Mouse (Mus musculus): ENCODE results near the gene Hist1h2ag.

Hist1h2ag gene

GRCm38 (mm10) chr13:22009642-22010041 lies 33.1 kb downstream of the Hist1h2ag start, which contains the start of gene Prss16:
Gene Prss16 (minus strand): TSS chr13:22009742.
- DNase-seq (ENCODE audit: extremely low spot score, low spot score) = no peak

GRCm38 (mm10) chr13:22008707-22009106 lies 34.0 kb downstream of the Hist1h2ag start:
- no peak for DNase-seq (ENCODE audit: extremely low spot score, low spot score)

- no peak for DNase-seq (ENCODE audit: extremely low spot score, low spot score)
Measured at GRCm38 (mm10) chr13:22007872-22008271, 34.9 kb downstream of the Hist1h2ag start.

GRCm38 (mm10) chr13:22007121-22007510 lies 35.6 kb downstream of the Hist1h2ag start:
- DNase-seq (ENCODE audit: extremely low spot score, low spot score) = peak; percentile 47

GRCm38 (mm10) chr13:22006334-22007120 lies 36.2 kb downstream of the Hist1h2ag start:
- DNase-seq (ENCODE audit: extremely low spot score, low spot score) = peak; percentile 70

GRCm38 (mm10) chr13:22005605-22006333 lies 37.0 kb downstream of the Hist1h2ag start:
- peak; percentile 65 for DNase-seq (ENCODE audit: extremely low spot score, low spot score)

GRCm38 (mm10) chr13:22001823-22002222 lies 40.9 kb downstream of the Hist1h2ag start:
- no peak for DNase-seq (ENCODE audit: extremely low spot score, low spot score)

GRCm38 (mm10) chr13:22001346-22001745 lies 41.4 kb downstream of the Hist1h2ag start:
- DNase-seq (ENCODE audit: extremely low spot score, low spot score) = no peak

- DNase-seq (ENCODE audit: extremely low spot score, low spot score) = no peak
Measured at GRCm38 (mm10) chr13:21999147-21999546, 43.6 kb downstream of the Hist1h2ag start.

- no peak for DNase-seq (ENCODE audit: extremely low spot score, low spot score)
Measured at GRCm38 (mm10) chr13:21998412-21998811, 44.3 kb downstream of the Hist1h2ag start.

GRCm38 (mm10) chr13:21997821-21998220 lies 44.9 kb downstream of the Hist1h2ag start:
- DNase-seq (ENCODE audit: extremely low spot score, low spot score) = no peak

GRCm38 (mm10) chr13:21997201-21997820 lies 45.4 kb downstream of the Hist1h2ag start:
- no peak for DNase-seq (ENCODE audit: extremely low spot score, low spot score)

- no peak for DNase-seq (ENCODE audit: extremely low spot score, low spot score)
Measured at GRCm38 (mm10) chr13:21996840-21997185, 45.9 kb downstream of the Hist1h2ag start.

GRCm38 (mm10) chr13:21996101-21996839 lies 46.5 kb downstream of the Hist1h2ag start:
- peak; percentile 82 for DNase-seq (ENCODE audit: extremely low spot score, low spot score)

GRCm38 (mm10) chr13:21995331-21995914 lies 47.3 kb downstream of the Hist1h2ag start:
- peak; percentile 63 for DNase-seq (ENCODE audit: extremely low spot score, low spot score)

- no peak for DNase-seq (ENCODE audit: extremely low spot score, low spot score)
Measured at GRCm38 (mm10) chr13:21994896-21995295, 47.8 kb downstream of the Hist1h2ag start.

- peak; percentile 73 for DNase-seq (ENCODE audit: extremely low spot score, low spot score)
Measured at GRCm38 (mm10) chr13:21993957-21994738, 48.6 kb downstream of the Hist1h2ag start.

GRCm38 (mm10) chr13:21992550-21992949 lies 50.2 kb downstream of the Hist1h2ag start:
- no peak for DNase-seq (ENCODE audit: extremely low spot score, low spot score)

All from neural tube, embryonic 10.5 days (tissue).